Mouse (Mus musculus) thymus, adult 2 months (tissue): ENCODE measurements at regions not wholly inside any gene's neighbourhood (a gene's known extent, or its start where the extent isn't known, plus 50 kb on each side); places are given as distances from the start of the nearest gene placed in this dataset.

Source experiments
- CTCF ChIP-seq: fragments of 200-500 bp; IDR thresholded peaks from 2 replicates; pipeline ENCODE4 v1.5.1; 2012; ENCODE audit warnings: mild to moderate bottlenecking, control low read depth, low read length, moderate library complexity, borderline replicate concordance; ENCODE audit not compliant: control insufficient read depth, poor library complexity, insufficient read depth; ENCODE audit errors: extremely low read depth
- POLR2A ChIP-seq: fragments of 200-500 bp; IDR thresholded peaks from 2 replicates; pipeline ENCODE4 v1.6.1; 2012; ENCODE audit warnings: mild to moderate bottlenecking, low read length, control low read depth, moderate library complexity; ENCODE audit not compliant: control insufficient read depth, poor library complexity, insufficient read depth; ENCODE audit errors: extremely low read depth

DNA sequence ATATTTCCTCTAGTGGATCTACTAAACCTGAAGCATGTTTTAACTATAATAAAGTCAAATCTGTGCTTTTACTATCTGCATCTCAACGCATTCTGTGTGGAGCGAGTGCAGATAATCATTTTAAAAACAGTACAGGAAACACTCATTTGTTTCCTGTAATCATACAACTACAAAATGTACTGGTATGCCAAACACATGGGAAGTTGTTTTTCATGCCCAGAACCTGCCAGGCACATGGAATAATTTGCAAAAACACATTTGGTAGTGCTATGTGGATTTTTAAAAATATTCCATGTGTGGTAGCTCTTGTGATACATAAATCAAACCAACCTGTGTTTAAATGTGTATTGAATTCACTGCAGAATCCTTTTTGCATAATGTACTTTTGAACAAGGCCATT, 1600.5 kb upstream of the Sel1l start:
- no peak for TF ChIP-seq CTCF
- TF ChIP-seq POLR2A, result no peak
